Mouse (Mus musculus) bone marrow, adult 2 months (tissue): ENCODE results near the gene Ubl4b. TPM values are rescaled to one million over a fixed set of nuclear protein-coding genes. Genes with fewer than 3 reads are reported as not detected.

Experiments
- H3K27ac ChIP-seq: fragments of 200-500 bp; 2 replicates; pipeline ENCODE4 v1.5.1; 2012; ENCODE audit warnings: low read depth, mild to moderate bottlenecking, control low read depth, inconsistent platforms, low read length; ENCODE audit not compliant: control insufficient read depth, poor library complexity, insufficient read depth
- H3K4me1 ChIP-seq: fragments of 200-500 bp; 2 replicates; pipeline ENCODE4 v1.6.1; 2011; ENCODE audit warnings: low read length; ENCODE audit not compliant: control insufficient read depth, insufficient read depth
- H3K4me3 ChIP-seq: fragments of 200-500 bp; replicated peaks from 2 replicates; pipeline ENCODE3; 2011; ENCODE audit warnings: mild to moderate bottlenecking, low read depth, low read length, control low read depth; ENCODE audit not compliant: control insufficient read depth
- CTCF ChIP-seq: fragments of 200-500 bp; IDR thresholded peaks from 2 replicates; pipeline ENCODE4 v1.5.1; 2011; ENCODE audit warnings: low read length, control low read depth; ENCODE audit not compliant: control insufficient read depth, insufficient read depth
- POLR2A ChIP-seq: fragments of 200-500 bp; IDR thresholded peaks from 2 replicates; pipeline ENCODE4 v1.6.1; 2011; ENCODE audit warnings: low read depth, mild to moderate bottlenecking, control low read depth, low read length, borderline replicate concordance; ENCODE audit not compliant: control insufficient read depth
- WGBS: fragments of 180-500 bp; shearing (Covaris S2); methylation state at CpG from one replicate; pipeline ENCODE4 v1.1.7; 2018; 5-methylcytosine and 5-hydroxymethylcytosine counted together
- polyA plus RNA-seq: library from polyadenylated mRNA; stranded (reverse); fragments of >200 nt; gene quantifications from 2 replicates; pipeline ENCODE4 v1.2.4, GENCODE M21; 2011; ENCODE audit warnings: low replicate concordance; ENCODE audit not compliant: missing spikeins, insufficient read depth, insufficient read length

Gene Ubl4b
- polyA plus RNA-seq, 1 experiment, result not detected

DNA sequence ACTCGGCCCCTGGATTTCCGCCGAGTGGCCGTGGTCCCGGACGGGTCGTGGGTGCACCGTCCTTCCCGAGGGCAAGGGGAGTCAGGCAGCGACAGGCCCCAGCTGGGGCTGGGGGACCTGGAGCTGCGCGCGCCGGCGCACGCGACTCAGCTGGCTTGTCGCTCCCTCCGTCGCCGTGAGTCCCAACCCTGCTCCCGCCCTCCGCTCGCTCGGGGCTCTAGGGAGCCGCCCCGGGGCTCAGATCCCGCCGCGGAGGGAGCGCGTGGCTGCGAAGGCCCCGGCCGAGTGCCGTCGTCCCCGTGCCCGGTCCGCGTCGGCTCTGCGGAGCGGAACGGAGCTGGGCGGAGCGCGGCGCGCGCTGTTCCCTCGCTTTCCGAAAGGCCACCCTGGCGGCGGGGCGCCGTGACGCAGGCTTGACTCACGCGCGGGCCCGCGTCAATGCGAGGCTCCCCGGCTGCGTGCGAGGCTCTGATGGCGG lies 37.2 kb downstream of the Ubl4b start, which contains the start of gene Slc6a17:
Slc6a17 (minus strand) TSS at position 388 of the 478 bp plus-strand sequence.
- Histone ChIP-seq H3K4me1 (no peaks in the 10 kb centered on the region), H3K27ac (no peak within 1 kb of the TSS), H3K4me3 (no peak within 1 kb of the TSS)
- WGBS, result 2% methylated on average over 68 of the region's 68 CpGs
- TF ChIP-seq CTCF (no peak), POLR2A (no peak)

DNA sequence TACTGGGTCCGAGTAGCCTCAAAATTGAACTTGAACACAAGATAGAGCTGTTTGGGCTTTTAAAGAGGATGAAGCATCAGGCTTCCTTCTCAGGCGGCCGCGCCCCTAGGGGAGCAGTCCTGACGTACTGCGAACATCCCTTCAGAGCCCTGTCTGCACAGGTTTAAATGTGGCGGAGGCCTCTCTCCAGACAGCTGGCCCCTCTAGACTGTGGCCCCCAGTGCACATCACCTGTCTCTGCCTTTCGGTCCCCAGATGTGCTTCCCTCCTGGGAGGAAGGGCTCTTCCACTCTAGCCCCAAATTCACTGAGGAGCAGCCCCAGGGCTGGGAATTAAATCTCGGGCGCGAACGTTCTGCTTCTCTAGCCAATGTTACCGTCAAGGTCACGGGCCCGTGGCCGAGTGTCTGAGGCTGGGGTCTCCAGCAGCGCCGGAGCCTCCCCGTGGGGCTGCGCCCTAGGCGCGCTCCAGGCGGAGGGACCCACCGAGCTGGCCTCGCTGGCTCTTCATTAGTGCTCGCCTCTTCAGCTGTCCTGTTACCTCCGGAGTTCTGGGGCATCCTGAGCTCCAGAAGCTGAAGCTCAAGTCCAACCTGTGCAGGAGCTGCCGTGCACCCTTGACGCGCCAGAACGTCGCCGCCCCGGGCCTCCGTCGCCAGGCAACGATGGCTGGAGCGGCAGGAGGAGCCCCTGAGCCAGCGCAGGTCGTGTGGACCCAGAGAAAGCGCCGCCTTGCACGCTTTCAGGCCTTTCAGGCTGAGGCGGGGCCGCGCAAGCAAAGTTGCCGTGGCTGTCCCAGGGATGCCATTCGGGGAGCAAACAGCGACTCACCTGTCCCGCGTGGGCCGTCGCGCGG lies 37.9 kb downstream of the Ubl4b start:
- no peak overlapping the region for H3K4me3 ChIP-seq
- H3K27ac ChIP-seq, result no peak overlapping the region
- no peaks in the 10 kb centered on the region for H3K4me1 ChIP-seq
- TF ChIP-seq POLR2A (no peak), CTCF (no peak)
- 13% methylated on average over 55 of the region's 55 CpGs for WGBS

DNA sequence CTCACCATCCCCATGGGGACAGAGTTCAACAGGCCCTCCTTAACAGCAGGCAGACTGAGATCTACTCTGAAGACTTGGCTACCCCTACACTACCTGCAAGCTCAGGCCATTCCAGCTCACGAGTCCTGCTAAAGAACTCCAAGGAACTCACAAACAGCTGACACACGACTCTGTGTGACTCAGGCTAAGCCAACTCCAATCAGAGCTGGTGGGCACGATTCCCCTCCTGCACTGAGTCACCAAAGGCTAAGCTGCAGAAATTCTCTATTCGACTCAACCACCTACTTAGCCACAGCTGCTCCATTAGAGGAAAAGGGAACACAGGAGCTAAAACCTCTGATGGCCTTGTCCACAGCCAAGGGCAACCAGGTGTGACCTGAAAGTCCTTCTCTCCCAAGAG lies 38.9 kb downstream of the Ubl4b start:
- Histone ChIP-seq H3K4me1 (no peaks in the 10 kb centered on the region), H3K27ac (no peak overlapping the region), H3K4me3 (no peak overlapping the region)
- TF ChIP-seq CTCF, result no peak
- TF ChIP-seq POLR2A, result no peak
- WGBS, result 54% methylated on average over 4 of the region's 4 CpGs

DNA sequence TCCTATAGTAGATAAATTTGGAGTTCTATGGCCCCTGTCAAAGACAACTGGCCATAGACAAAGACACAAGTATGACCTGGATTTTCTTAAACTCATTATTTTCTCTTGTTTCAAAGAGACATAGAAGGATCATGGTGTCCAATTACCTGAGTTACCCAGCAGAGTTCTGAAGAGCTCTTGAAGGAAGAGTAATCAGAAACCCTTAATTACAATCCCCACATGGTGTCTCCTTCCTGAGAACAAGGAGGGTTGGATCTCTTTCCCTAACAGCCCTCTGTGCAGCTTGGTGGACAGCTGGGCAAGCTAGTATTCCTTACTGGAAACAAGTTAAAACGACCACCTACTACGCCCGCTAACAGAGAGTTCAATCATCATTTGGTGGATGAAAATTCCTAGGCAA lies 43.5 kb downstream of the Ubl4b start:
- H3K4me3 ChIP-seq, result no peak overlapping the region
- H3K27ac ChIP-seq, result no peak overlapping the region
- WGBS, result 86% methylated on average over 3 of the region's 3 CpGs
- TF ChIP-seq CTCF (no peak), POLR2A (no peak)
- no peaks in the 10 kb centered on the region for H3K4me1 ChIP-seq

DNA sequence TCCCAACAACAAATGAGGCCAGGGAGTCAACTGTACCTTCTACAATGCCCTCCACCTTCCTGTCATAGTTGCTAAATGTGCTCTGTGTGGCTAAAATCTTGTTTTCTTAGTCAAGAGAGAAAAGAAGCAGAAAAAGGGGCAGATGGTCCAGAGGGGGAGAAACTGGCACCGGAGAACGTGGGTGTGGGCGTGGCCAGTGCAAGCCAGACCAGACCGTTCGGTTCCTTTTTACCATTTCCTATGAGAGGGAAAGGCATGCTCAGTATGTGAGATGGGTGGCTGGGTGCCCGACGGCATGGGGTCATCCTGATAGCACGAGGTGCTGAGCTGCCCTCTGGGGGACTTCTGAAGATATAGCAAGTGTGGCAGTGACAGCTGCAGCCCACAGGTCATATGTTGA lies 46.2 kb downstream of the Ubl4b start:
- 64% methylated on average over 8 of the region's 8 CpGs for WGBS
- no peak overlapping the region for H3K4me3 ChIP-seq
- H3K27ac ChIP-seq, result no peak overlapping the region
- no peak for TF ChIP-seq POLR2A
- no peak for TF ChIP-seq CTCF
- H3K4me1 ChIP-seq, result no peaks in the 10 kb centered on the region

DNA sequence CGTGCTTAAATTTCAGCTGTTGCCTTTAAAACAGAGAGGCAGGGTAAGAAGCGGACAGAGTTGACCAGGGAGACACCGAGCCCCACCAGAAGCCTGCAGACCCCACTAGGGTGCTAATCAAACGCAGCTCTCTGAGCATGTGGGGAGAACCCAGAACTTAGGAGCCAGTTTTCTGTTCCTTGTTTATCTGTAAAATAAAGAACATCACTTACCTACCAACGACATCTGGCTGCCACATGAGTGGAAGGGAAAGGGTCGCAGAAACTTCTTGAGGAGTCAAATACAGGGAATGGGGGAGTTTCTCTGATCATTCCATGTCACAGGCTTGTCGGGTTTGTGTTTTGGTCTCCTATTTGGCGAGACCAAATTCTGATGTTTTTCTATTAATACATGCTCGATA lies 46.9 kb downstream of the Ubl4b start:
- TF ChIP-seq CTCF, result no peak
- no peak for TF ChIP-seq POLR2A
- WGBS, result 75% methylated on average over 9 of the region's 9 CpGs
- H3K27ac ChIP-seq, result no peak overlapping the region
- no peak overlapping the region for H3K4me3 ChIP-seq
- H3K4me1 ChIP-seq, result no peaks in the 10 kb centered on the region

DNA sequence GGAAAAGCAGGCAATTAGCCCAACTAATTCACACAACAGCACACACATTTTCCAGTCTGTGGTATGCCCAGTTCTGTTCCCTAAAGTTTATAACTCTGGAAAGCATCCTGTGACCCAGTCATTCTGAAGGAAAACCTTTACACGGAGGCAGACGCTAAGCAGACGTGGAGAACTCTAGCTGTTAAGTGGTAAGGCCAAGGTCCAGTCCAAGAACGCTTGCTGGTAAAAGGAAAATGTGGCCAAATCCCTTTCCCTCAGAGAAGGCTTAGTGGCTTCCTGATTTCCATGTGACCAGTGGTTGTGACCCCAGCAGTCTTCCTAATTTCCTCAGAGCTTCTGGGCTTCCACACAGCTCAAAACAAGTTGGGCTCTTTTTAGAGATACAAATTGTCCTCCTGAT lies 48.3 kb downstream of the Ubl4b start:
- no peak for TF ChIP-seq CTCF

DNA sequence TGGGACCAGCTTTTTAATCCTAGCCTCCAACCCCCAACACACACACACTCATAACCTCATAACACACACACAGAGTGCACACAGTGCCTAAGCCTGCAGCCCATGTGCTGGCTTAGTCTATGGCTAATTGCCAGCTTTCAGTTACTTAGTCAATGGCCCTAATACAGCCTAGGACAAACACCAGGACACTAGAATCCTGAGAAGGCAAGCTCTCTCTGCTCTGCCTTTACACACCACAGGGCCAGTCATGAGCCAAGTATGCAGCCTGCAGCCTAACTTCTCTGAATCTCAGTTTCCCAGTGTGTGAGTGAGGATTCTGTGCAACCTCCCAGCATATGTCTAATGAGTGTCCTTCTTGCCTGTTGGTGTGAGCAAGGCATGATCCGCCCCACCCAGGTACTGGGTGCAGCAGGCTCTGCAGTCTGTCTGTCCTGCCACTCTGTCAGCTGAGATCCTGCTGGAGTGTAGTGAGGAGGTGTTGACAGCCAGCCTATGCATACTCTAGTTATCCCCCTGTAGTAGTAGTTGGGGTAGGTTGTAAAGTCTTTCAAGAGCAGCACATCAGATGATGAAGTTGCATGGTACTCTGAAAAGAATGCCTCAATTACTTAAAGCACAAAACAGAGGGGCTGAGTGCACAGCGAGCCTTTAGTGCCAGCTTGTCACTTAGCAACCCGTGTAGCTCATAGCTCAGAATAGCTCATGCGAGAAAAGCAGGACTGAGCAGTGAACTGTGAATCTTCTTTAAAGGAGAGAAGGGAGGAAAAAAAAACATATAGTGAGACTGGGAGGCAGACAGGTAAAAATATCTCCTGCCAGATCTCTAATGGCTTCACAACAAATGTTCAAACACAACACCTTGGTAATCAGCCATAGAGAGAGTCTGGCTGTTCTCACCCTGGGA lies 49.2 kb downstream of the Ubl4b start:
- 80% methylated on average over 4 of the region's 4 CpGs for WGBS
- no peak overlapping the region for H3K4me3 ChIP-seq
- TF ChIP-seq POLR2A (no peak), CTCF (no peak)
- H3K27ac ChIP-seq, result no peak overlapping the region
- no peaks in the 10 kb centered on the region for H3K4me1 ChIP-seq

More for the DNA sequence above, 48.3 kb downstream of the Ubl4b start:
- Histone ChIP-seq H3K27ac (no peak overlapping the region), H3K4me3 (no peak overlapping the region), H3K4me1 (no peaks in the 10 kb centered on the region)
- WGBS, result 79% methylated on average over 4 of the region's 4 CpGs
